Mouse (Mus musculus) right cerebral cortex, adult 2 months (tissue): ENCODE data around the gene Ccdc28b.

Experiments used
- DNase-seq, 2 experiments: peaks; one replicate each; pipeline ENCODE4 v3.0.0; 2021 to 2022; ENCODE audit warnings: low spot score in 2 of 2

The Ccdc28b gene

GRCm38 (mm10) chr4:129624281-129625028 lies 708 bp upstream of the Ccdc28b start:
- DNase-seq = peak; percentile 87

GRCm38 (mm10) chr4:129622803-129623535 lies 778 bp downstream of the Ccdc28b start:
- no peak for DNase-seq

GRCm38 (mm10) chr4:129622120-129622802 lies 1.5 kb downstream of the Ccdc28b start:
- no peak for DNase-seq

GRCm38 (mm10) chr4:129621283-129621841 lies 2.4 kb downstream of the Ccdc28b start:
- DNase-seq = no peak

- DNase-seq = no peak
Measured at GRCm38 (mm10) chr4:129620419-129621282, 3.1 kb downstream of the Ccdc28b start.

- DNase-seq = peak; percentile 97
Measured at GRCm38 (mm10) chr4:129618786-129619691, 4.7 kb downstream of the Ccdc28b start, which contains the start of gene Iqcc. Iqcc (minus strand) TSS chr4:129619099.

GRCm38 (mm10) chr4:129618031-129618430 lies 5.7 kb downstream of the Ccdc28b start:
- DNase-seq = no peak

- DNase-seq = no peak
Measured at GRCm38 (mm10) chr4:129617121-129617641, 6.6 kb downstream of the Ccdc28b start.

- no peak for DNase-seq
Measured at GRCm38 (mm10) chr4:129616631-129617030, 7.1 kb downstream of the Ccdc28b start.

GRCm38 (mm10) chr4:129615801-129616290 lies 7.9 kb downstream of the Ccdc28b start:
- DNase-seq = no peak

- DNase-seq = no peak
Measured at GRCm38 (mm10) chr4:129614093-129614492, 9.7 kb downstream of the Ccdc28b start, which contains the start of gene Dcdc2b. Dcdc2b (minus strand) TSS chr4:129614257.

- DNase-seq = no peak
Measured at GRCm38 (mm10) chr4:129610472-129610871, 13.3 kb downstream of the Ccdc28b start.

GRCm38 (mm10) chr4:129610026-129610425 lies 13.7 kb downstream of the Ccdc28b start:
- DNase-seq = no peak

GRCm38 (mm10) chr4:129609139-129609631 lies 14.6 kb downstream of the Ccdc28b start:
- no peak for DNase-seq

- peak; percentile 82 to 84 for DNase-seq
Measured at GRCm38 (mm10) chr4:129608426-129609025, 15.2 kb downstream of the Ccdc28b start.

GRCm38 (mm10) chr4:129600233-129601158 lies 23.3 kb downstream of the Ccdc28b start, which contains the start of the genes Eif3i and Tmem234:
Eif3i (minus strand) TSS chr4:129600648.
Tmem234 (plus strand) TSS chr4:129600668.
- DNase-seq = peak; percentile 80 to 83

- DNase-seq = no peak
Measured at GRCm38 (mm10) chr4:129588865-129589264, 34.9 kb downstream of the Ccdc28b start.

GRCm38 (mm10) chr4:129586943-129587342 lies 36.8 kb downstream of the Ccdc28b start:
- DNase-seq = no peak
